Mouse (Mus musculus) urinary bladder, postnatal 14 days (tissue): ENCODE data around the gene Nbea.

Experiments
- DNase-seq: peaks from one replicate; pipeline ENCODE4 v3.0.0; 2021; ENCODE audit warnings: low spot score

The Nbea gene

DNA sequence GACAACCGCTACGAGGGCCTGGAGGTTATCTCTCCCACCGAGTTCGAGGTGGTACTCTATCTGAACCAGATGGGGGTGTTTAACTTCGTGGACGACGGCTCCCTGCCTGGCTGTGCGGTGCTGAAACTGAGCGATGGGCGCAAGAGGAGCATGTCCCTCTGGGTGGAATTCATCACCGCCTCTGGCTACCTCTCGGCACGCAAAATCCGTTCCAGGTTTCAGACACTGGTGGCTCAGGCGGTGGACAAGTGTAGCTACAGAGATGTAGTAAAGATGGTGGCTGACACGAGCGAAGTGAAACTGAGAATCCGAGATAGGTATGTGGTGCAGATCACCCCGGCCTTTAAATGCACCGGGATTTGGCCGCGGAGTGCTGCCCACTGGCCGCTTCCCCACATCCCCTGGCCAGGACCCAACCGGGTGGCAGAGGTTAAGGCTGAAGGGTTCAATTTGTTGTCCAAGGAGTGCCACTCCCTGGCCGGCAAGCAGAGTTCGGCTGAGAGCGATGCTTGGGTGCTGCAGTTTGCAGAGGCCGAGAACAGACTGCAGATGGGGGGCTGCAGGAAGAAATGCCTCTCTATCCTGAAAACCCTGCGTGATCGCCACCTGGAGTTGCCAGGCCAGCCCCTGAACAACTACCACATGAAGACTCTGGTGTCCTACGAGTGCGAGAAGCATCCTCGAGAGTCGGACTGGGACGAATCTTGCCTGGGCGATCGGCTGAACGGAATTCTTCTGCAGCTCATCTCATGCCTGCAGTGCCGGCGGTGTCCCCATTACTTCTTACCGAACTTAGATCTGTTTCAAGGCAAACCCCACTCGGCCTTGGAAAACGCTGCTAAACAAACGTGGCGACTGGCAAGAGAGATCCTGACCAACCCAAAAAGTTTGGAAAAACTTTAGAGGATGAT lies 400.1 kb downstream of the Nbea start:
- DNase-seq: peak; percentile 4

DNA sequence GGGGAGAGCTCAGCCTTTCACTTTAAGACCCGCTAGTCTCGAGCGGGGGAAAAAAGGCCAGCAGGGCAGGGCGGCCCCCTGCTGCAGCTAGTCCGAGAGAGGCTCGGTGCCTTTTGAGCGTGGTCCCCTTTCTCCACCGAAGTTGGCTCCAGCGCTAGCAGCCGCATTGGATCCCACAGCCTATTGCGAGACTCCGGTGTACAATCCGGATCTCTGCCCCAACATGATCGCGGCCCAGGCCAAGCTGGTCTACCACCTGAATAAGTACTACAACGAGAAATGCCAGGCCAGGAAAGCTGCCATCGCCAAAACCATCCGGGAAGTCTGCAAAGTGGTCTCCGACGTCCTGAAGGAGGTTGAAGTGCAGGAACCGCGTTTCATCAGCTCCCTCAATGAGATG lies 400.7 kb downstream of the Nbea start:
- peak; percentile 14 for DNase-seq

DNA sequence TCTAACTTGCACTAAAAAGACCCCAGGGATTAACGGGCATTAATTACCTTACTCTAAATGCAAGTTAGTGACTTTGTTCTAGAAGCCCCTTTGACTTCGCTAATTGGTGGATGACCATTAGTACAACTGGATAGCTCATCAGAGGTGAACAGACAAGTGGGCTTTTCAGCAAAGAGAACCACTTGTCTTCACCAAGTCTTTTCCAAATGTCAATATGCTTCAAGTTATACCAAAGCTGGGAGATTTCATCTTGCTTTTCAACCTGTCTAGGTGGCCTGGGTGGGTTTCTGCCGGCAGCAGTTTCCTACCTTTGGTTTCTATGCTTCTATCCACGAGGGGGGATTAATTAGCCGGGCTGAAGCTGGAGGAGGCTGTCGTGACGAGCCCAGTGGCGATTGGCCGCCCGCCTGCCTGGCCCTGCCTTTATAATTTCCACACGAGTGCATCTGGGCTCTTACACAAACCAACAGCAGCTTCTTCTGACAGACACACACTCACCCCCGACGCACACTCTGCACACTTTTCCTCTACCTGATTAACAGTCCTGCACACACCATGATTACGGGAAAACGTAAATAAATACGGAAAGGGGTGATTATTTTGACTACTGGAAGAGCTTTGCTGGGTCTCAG lies 401.3 kb downstream of the Nbea start, which contains the start of gene Mab21l1:
TSS of gene Mab21l1 (plus strand) at position 455 of the 632 bp plus-strand sequence.
- DNase-seq: no peak

DNA sequence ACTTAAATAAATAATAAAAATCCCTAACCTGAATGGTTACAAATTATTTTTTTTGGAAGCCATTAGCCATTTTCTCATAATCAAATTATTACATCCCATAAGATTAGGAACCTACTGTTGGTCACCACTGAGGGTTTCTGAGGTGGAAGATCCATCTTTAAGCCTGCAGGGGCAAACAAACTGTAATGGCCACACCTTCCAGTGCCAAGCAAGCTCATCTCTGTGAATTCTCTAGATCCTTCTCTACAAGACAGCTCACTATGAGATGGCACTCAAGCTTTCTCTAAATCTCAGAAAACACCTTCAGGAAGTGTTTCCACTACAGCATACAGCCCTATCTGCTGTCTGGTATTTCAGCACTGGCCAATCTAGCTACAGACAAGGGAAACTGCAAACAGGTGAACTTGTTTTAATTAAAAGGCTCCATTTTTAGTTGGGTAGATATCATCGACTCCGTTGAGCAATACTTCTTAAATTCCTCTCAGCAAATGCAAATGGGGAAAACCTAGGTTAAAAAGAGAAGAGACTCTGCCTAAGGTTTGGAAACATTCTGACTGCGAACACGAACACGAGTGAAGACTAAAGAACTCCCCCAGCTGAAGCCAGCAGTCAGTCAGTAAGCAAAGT lies 402.0 kb downstream of the Nbea start:
- no peak for DNase-seq

DNA sequence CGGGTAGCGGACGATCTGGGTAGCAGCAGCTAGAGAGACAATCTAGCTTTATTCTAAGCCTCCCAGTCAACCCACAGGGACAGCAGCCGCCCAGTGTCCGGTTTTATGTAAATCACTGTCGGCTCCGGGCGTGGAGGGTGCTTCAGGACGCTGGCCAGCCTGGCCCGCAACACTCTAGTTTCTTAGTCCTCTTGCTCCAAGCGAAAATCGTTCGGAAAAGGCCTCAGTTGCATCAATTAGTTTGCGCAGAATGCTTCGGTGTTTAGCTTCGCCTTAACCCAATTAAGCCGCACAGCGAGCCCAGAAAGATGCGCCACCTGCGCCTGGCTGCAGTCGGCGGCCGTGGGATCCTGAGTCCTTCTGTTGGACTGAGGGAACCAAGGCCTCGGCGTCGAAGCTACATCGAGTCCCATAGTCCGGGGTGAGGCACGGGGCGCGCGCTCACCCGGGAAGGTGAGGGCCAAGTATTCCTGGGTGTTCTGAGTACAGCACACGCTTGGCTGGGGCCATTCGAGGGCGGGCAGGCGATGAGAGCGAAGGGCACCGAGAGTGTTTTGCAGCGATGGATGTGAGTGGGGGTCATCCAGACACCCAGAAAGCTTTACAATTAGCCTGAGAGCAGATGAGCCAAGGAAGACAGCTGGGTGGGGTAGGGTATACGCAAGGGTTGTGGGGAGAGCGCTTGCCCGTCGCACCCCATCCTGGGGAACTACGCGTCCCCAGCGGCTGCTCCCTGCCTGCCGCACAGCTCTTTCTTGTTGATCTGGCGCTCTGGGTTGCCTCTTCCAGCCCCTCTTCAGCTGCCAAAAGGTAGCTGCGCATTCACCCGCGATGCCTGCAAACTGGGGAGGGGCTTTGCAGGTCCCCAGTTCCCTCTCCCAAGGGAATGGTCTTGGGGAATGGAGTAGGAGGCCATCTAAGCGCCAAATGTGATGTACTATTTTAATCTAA lies 403.1 kb downstream of the Nbea start:
- DNase-seq: no peak

DNA sequence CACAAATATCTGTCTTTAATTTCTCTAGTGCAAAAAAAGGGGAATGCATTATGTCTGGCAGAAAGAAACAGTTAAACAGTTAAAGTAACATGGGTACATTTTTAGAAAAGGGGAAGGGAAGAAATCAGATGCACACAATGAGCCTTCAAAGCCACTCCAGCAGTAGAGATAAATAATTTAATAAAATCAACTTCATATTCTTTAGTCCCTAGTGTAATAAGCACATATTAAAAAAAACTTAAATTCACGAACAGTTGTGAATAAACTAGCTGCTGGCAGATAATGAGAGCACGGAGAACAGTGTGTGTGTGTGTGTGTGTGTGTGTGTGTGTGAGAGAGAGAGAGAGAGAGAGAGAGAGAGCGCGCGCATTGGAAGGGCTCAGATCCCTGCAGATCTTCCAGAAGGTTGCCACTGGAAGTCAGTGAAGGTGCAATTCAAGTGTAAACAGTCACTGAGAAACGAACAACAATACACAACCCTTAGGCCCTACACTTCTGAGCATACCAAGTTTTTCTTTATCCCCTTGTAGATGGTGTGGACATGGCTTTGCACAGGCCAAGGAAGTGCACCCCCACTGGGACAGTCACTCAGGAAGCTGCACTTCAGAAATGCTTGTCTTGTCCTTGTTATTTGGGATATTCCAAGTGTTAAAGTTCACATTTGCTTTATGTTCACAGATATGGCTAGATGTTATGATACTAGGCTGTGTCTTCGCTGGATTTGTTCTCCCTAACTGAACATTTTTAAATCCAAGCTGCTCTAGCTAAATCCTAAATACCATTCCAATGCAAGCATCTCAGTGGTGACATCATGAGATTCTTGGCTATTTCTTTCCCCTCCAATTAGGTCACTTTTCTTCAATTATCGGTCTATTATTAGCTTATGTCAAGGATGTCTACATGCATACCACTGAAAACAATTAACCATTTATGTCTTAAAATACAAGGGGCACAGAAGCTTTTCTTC lies 404.5 kb downstream of the Nbea start:
- no peak for DNase-seq

DNA sequence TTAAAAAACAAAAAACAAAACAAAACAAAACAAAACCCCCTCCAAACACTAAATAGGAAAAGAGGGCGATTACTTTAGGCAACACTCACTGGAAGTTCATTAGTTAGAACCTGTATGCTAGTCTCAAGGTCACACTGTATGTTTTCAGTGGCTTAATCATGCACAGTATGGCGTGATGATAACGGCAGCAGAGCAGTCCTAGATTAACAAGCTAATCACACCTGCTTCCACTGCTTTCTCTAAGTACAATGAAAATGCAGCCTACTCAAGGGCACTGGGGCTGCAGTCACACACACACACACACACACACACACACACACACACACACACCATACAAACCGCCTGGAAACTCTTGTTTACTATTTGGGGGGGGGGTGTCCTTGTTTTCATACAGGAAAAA lies 406.0 kb downstream of the Nbea start:
- no peak for DNase-seq

DNA sequence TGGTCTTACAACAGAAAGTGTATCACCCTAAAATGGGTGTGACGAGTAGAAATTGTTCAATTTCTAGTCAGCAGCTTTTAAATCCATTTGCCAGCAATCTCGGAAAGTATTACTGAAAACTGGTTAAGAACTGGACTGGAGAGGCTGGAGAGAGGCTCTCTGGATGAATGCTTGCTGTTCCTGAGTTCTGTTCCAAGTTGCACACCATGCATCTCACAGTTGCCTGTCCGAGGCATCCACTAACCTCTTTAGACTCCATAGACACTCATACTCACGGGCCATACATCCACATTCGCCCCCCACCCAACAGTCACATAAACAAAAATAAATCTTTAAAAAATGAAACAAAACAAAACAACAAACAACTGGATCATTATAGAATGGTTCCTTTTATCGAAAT lies 407.7 kb downstream of the Nbea start:
- no peak for DNase-seq

DNA sequence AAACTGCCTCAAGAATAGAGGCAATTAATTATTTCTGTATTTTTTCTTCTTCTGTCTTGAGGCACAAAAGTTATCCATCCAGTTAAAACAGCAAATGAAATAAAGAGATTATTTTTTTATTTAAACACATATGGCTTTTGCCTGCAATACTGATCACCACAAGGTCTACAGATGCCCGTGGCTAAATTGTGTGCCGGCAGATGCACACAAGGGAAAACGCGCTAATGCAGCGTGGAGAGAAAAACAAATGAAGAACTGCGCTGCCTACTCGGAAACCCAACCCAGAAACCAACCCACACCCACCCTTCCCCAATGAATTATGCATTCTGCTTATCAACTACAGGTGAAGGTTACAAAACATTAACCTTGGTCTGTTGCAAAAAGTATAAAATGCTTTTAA lies 408.3 kb downstream of the Nbea start:
- DNase-seq: no peak

DNA sequence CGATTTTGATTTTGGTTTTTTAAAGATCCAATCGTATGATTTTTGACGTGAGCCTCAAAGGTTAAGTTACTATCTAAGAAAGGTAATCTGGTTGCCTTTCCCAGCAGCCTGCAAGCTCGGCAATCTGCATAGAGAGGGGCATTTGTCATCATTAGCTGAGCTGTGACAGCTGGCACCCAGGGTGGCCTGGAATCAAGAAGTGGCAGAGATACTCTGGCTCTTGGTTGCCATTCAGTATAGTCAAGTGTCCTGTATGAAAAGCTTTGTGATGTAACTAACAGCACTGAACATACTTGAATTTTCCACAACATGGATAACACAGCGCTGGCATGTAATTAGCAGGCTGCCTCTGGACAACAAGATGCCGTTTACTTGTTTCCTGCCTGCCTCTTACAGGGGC lies 409.3 kb downstream of the Nbea start:
- DNase-seq: no peak

DNA sequence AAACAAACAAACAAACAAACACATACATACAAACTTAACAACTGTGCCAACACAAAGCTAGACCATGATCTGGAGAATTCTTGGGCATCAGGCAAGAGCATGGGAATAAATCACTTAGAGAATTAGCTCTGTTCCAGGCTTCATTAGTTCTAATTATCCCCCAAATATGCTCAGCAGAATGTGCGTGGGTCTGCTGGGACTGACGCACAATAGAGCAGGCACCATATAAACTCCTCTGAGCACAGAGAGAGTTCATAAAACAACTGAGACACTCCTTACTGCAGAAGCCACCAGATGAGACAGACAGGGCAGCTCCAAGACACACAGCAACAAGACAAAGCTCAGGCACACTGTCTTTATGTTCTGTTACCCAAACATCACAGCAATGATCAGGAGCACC lies 414.2 kb downstream of the Nbea start:
- DNase-seq: no peak

DNA sequence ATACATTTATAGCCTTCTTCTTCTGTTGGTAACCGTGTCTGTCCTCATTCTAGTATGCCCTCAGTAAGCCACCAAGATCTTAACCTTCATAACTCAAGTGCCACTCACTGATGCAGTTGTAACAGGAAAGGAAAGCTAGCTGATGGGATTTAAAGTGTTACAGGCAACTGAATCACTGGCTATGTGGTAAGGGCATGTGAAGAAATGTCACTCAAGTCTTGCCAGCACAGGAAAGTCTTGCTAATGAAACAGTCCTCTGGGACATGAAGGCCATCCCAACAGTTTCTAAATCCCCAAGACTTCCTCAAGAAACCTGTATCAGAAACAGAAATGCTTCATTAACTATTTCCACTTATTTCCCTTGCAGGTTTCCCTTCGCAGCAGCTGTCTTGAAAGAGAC lies 414.8 kb downstream of the Nbea start:
- no peak for DNase-seq

DNA sequence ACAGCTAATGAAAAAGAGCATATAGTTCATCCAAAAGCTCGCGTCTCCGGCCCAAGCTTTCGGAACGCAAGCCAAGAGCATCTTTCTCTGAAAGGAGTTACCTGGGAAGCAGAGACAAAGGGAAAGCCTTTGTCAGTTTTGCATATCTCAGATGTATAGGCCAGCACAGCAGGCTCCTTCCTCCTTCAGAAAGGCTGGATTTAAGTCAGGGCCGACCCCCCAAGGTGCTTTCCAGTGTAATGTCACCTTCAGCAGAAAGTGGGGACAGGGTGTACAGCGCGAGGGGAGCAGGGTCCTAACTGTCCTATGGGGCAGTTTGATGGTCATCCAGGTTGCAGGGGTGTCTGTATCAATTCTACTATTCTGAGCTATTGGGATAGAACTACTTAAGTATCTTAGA lies 419.9 kb downstream of the Nbea start:
- DNase-seq: no peak

DNA sequence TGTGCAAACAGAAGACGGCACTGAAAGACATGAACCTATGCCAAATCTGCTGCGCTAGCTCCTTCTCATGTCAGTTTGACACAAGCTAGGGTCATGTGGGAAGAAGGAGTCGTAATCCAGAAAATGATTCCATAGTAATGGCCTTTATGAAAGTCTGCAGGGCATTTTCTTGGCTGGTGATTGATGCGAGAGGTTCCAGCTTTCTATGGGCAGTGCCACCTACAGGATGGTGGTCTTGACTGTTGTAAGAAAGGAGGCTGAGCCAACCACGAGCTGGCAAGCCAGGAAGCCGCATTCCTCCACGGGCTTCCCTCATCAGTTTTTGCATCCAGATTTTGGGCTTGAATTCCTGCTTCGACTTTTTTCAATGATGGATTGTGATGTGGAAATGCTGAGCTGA lies 425.2 kb downstream of the Nbea start:
- DNase-seq: peak; percentile 4

DNA sequence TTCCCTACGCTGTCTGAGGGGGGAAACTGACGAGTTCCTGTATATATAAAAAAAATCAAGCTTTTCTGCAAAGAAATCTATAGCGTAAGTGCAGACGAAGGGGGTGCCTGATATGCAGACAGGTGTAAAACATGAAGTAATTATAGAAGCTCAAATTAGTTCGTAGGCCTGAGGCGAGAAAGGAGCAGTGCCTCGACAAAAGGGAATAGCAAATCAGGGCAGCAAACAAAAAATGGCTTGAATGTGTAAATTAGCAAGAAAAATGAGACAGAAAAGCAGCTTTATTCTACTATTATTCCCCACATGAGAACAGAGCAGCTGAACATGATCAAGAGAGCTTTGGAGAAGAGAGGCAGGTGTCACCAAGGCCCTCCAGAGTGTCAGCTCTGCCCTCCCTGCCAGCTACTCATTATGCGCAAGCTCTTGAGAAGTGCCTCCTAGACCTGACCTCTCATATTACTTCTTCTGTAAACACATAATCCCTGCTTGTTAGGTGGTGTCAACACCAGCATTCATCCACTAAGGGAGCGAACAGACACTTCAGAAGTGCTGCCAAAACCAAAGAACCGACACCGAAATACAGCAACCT lies 426.8 kb downstream of the Nbea start:
- no peak for DNase-seq

DNA sequence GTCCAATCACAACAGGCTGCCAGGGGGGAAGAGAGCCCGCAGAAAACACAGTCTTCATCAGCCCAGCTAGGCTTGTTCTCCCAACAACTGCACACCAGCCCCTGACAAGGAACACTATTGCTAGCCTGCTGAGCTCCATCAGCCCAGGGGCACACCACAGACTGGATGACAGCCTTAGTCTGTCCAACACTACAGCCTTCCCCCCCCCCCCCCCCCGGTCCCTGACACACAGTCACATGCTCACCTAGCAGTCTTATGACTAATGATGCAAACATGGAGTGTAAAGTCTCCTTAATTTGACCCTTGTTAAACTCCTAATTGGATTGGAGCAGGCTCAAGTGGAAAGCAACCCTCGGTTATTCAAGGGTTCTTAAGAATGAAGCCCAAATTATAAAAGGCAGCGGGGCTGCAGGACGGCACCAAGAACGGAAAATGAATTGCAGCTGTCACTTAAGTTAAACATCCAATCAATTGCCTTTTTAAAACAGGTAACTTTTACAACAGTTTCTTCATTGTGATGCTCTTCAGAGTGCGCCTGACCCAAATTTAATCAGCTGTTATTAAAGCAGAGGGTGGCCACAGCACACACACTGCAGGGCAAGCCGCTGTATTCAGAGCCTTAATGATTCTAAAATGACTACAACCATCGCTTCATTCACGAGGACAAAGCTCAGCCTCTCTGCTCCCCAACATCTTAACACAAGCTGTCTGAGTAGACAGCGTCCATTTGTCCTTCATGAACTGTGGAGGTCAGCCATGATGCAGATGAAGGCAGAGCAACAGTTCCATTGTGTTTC lies 427.5 kb downstream of the Nbea start:
- DNase-seq: no peak

DNA sequence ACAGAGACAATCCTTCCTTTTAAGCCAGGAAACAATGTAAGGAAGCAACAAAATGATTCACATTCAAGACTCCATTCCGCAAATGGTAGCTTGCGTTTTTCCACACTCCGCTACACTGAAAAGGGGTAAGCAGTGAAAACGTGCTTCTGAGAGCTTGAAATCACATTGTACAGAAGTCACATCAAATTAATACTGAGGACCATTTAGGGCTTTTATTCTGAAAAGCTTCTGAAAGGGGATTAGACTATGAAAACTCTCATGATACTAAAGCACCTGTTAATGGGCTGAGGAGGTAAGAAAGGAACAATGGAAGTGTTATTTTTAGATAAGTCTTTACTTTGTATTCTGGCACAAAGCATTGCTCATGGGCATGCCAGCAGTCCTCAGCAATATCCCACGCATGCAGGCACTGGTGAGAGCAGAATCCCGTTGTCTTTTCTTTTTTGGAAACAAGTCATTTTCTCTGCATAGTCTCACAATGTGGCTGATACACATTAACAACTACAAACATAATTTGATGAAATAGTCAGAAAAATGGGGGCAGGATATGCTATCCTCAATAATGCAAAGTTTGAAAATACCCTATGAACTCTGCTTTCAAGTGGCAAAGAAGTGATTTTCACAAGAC lies 428.4 kb downstream of the Nbea start:
- DNase-seq: no peak

DNA sequence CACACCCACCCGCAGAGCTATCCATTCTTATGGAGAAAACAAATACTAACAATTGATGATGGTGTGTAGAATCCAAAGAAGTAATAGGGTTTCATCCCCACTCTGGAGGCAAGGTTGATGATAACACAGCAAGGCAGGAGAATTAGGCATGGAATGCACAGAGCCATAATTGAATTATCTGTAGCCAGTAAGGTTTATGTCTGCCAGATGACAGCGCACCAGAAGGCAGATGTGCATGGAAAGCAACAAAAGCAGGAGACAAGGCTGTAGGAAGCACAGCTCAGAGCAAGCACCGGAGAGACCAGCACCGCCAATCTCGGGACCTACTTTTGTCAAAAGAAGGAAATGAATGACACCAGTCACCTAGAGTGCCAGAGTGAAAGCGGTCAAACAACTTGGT lies 429.6 kb downstream of the Nbea start:
- no peak for DNase-seq

DNA sequence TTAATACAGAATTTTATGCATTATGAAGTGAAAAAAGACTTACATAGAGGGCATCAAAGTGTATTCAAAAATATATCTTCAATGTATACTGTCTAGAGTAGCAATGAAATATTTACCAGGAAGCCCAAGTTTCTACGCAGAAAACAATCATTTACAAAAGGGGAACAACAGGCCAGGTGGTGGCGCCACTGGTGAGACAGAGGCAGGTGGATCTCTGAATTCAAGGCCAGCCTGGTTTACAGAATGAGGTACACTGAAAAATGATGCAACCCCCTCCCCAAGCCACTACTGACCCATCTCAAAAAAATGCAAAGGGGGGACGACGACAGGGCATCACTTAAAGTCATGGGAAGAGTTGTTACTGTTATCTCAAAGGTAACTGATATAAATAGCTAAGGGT lies 430.9 kb downstream of the Nbea start:
- no peak for DNase-seq
